Mouse (Mus musculus) embryonic facial prominence, embryonic 11.5 days (tissue): ENCODE results near the gene Tpm1. TPM values are rescaled to one million over a fixed set of nuclear protein-coding genes. Genes with fewer than 3 reads are reported as not detected.

Experiments used
- ATAC-seq: fragments of 200-750 bp; cut with Nextera tagmentation; replicated peaks from 2 replicates; pipeline ENCODE4 v1.8.0; 2017; ENCODE audit warnings: low read depth; ENCODE audit not compliant: insufficient number of reproducible peaks, low FRiP score, low TSS enrichment
- DNase-seq: peaks from one replicate; pipeline ENCODE4 v3.0.0-alpha.2; 2015; ENCODE audit warnings: low spot score
- H3K27ac ChIP-seq: fragments of 300-500 bp; sonication (generic); replicated peaks from 2 replicates; pipeline ENCODE4 v1.5.1; 2014; ENCODE audit warnings: mild to moderate bottlenecking, low read depth, low read length, control low read depth
- H3K27me3 ChIP-seq: fragments of 300-500 bp; sonication (generic); 2 replicates; pipeline ENCODE4 v1.6.1; 2014; ENCODE audit warnings: mild to moderate bottlenecking, low read length, moderate library complexity, mixed read lengths; ENCODE audit not compliant: control insufficient read depth, insufficient read depth
- H3K36me3 ChIP-seq: fragments of 300-500 bp; sonication (generic); replicated peaks from 2 replicates; pipeline ENCODE4 v1.6.1; 2014; ENCODE audit warnings: low read depth, mild to moderate bottlenecking, low read length, moderate library complexity, mixed read lengths; ENCODE audit not compliant: control insufficient read depth, insufficient read depth
- H3K4me1 ChIP-seq: fragments of 300-500 bp; sonication (generic); 2 replicates; pipeline ENCODE4 v1.6.1; 2014; ENCODE audit warnings: low read length, mixed read lengths; ENCODE audit not compliant: control insufficient read depth, insufficient read depth
- H3K4me2 ChIP-seq: fragments of 300-500 bp; sonication (generic); 2 replicates; pipeline ENCODE4 v1.6.1; 2014; ENCODE audit warnings: low read depth, mild to moderate bottlenecking, control low read depth, low read length, moderate library complexity
- H3K4me3 ChIP-seq: fragments of 300-500 bp; sonication (generic); 2 replicates; pipeline ENCODE4 v1.5.1; 2014; ENCODE audit warnings: low read depth, low read length, control low read depth
- H3K9ac ChIP-seq: fragments of 300-500 bp; sonication (generic); replicated peaks from 2 replicates; pipeline ENCODE4 v1.6.1; 2014; ENCODE audit warnings: mild to moderate bottlenecking, control low read depth, low read length
- H3K9me3 ChIP-seq: fragments of 300-500 bp; sonication (generic); replicated peaks from 2 replicates; pipeline ENCODE4 v1.6.1; 2016; ENCODE audit warnings: mild to moderate bottlenecking, low read length, inconsistent platforms, mixed read lengths; ENCODE audit not compliant: control insufficient read depth
- WGBS: fragments of 180-500 bp; shearing (Covaris S2); extraction: QIAGEN DNeasy Blood & Tissue Kit; methylation state at CpG from one replicate; pipeline ENCODE4 v1.1.7; 2014; 5-methylcytosine and 5-hydroxymethylcytosine counted together
- polyA plus RNA-seq: library from polyadenylated mRNA; unstranded; fragments of >200 nt; fragmentation: Nextera tagmentation; extraction: Ambion mirVana; gene quantifications from 2 replicates; pipeline ENCODE4 v1.2.1, GENCODE M21; 2014

Gene Tpm1
- polyA plus RNA-seq, 1 experiment from 2014 or later: 596 TPM

- no peak overlapping the region for H3K9ac ChIP-seq
- H3K4me3 ChIP-seq: no peak overlapping the region
These were observed 9.3 kb downstream of the Tpm1 start for GRCm38 (mm10) chr9:67039867-67040266.

DNA sequence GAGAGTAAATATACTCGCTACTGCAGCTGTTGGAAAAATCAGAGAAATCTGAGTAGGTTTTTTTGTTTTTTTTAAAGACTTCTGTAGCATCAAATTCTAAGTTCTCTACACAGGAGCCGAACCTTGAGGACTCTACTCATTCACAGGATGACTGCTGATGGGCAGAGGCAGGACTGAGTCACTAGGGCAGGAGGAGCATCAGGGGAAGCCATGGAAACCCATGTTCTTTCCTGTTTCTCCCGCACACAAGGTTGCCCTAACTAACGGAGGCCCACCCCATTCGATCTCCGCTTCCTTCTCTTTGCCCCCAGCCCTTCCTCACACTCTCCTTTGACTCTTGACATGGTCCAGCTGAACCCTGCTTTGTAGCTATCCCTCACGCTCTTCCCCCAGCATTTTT, 10.5 kb downstream of the Tpm1 start:
- Histone ChIP-seq H3K36me3 (peaks cover 24% of the 10 kb centered on the region), H3K9ac (no peak overlapping the region), H3K27ac (no peak overlapping the region), H3K27me3 (no peaks in the 10 kb centered on the region), H3K4me2 (no peak overlapping the region), H3K4me3 (no peak overlapping the region), H3K9me3 (peaks cover 6% of the 10 kb centered on the region), H3K4me1 (peaks cover 2% of the 10 kb centered on the region; the same call in 1 of the 2 replicates)
- WGBS: 91% methylated on average over 7 of the region's 7 CpGs
- DNase-seq (no peak), ATAC-seq (no peak)

More at GRCm38 (mm10) chr9:67039867-67040266, 9.3 kb downstream of the Tpm1 start:
- Histone ChIP-seq H3K36me3 (peaks cover 12% of the 10 kb centered on the region), H3K27me3 (no peaks in the 10 kb centered on the region), H3K4me2 (no peak overlapping the region), H3K9me3 (peaks cover 5% of the 10 kb centered on the region), H3K27ac (no peak overlapping the region), H3K4me1 (peaks cover 2% of the 10 kb centered on the region; the same call in 1 of the 2 replicates)
- DNase-seq (no peak), ATAC-seq (no peak)
- 75% methylated on average over 10 of the region's 10 CpGs for WGBS

- H3K27me3 ChIP-seq: no peaks in the 10 kb centered on the region
- ATAC-seq: no peak
- 86% methylated on average over 4 of the region's 4 CpGs for WGBS
- no peak overlapping the region for H3K9ac ChIP-seq
- H3K4me3 ChIP-seq: no peak overlapping the region
- no peak overlapping the region for H3K4me2 ChIP-seq
- DNase-seq: no peak
- peaks cover 29% of the 10 kb centered on the region for H3K36me3 ChIP-seq
- no peak overlapping the region for H3K27ac ChIP-seq
- H3K9me3 ChIP-seq: peaks cover 6% of the 10 kb centered on the region
- H3K4me1 ChIP-seq: peaks cover 2% of the 10 kb centered on the region; the same call in 1 of the 2 replicates
These were observed 11.5 kb downstream of the Tpm1 start for GRCm38 (mm10) chr9:67037666-67038065.

- Histone ChIP-seq H3K4me1 (peaks cover 2% of the 10 kb centered on the region; the same call in 1 of the 2 replicates), H3K9me3 (peaks cover 6% of the 10 kb centered on the region), H3K36me3 (peaks cover 29% of the 10 kb centered on the region), H3K4me2 (no peak overlapping the region), H3K9ac (no peak overlapping the region), H3K27ac (no peak overlapping the region), H3K27me3 (no peaks in the 10 kb centered on the region), H3K4me3 (no peak overlapping the region)
- 66% methylated on average over 2 of the region's 2 CpGs for WGBS
- no peak for ATAC-seq
- DNase-seq: peak; percentile 50
These were observed 12.6 kb downstream of the Tpm1 start for GRCm38 (mm10) chr9:67036527-67037118.

- no peak overlapping the region for H3K27ac ChIP-seq
- H3K36me3 ChIP-seq: peaks cover 29% of the 10 kb centered on the region
- H3K27me3 ChIP-seq: no peaks in the 10 kb centered on the region
- DNase-seq (no peak), ATAC-seq (no peak)
- no peak overlapping the region for H3K4me3 ChIP-seq
- WGBS: 87% methylated on average over 12 of the region's 12 CpGs
- no peak overlapping the region for H3K9ac ChIP-seq
- peaks cover 6% of the 10 kb centered on the region for H3K9me3 ChIP-seq
- H3K4me1 ChIP-seq: no peaks in the 10 kb centered on the region
- no peak overlapping the region for H3K4me2 ChIP-seq
These were observed 13.2 kb downstream of the Tpm1 start for GRCm38 (mm10) chr9:67035957-67036451.

DNA sequence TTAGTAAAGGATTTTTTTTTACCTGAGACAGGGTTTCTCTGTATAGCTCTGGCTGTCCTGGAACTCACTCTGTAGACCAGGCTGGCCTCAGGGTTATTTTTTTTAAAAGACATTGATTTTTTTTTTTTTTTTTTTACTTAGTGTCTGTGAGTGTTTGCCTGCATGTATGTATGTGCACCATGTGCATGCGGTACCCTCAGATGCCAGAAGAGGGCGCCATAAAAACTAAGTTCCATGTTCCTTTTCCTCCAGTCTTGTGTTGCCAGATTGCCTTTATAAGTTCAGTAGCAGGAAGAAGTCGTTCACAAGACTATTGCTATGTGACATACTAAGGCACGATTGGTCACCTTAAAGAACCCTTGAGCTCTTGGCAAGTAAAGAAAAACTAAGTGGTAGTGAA, 14.5 kb downstream of the Tpm1 start:
- 85% methylated on average over 4 of the region's 4 CpGs for WGBS
- Histone ChIP-seq H3K4me1 (no peaks in the 10 kb centered on the region), H3K27me3 (no peaks in the 10 kb centered on the region), H3K9ac (no peak overlapping the region), H3K9me3 (peaks cover 6% of the 10 kb centered on the region), H3K4me2 (no peak overlapping the region), H3K36me3 (peaks cover 29% of the 10 kb centered on the region), H3K4me3 (no peak overlapping the region), H3K27ac (no peak overlapping the region)
- DNase-seq (no peak), ATAC-seq (no peak)

DNA sequence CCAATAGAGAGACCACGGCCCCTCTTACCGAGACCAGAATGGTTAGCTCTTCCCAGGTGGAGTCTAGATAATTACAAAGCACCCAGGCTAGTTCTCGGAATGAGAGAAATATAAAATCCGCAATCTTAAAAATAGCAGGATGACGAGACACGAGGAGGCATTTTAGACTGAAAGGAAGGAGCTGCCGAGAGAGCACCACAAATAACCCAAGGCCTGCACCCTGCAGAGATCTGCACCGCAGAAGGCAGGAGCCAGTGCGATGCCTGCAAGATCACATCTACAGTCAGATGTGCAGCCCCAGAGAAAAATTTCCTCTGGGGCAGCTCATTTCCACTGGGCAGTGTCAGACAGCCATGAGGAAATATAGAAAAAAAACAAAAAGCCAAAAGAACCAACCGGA, 16.2 kb downstream of the Tpm1 start:
- ATAC-seq (no peak), DNase-seq (no peak)
- no peak overlapping the region for H3K27ac ChIP-seq
- no peaks in the 10 kb centered on the region for H3K27me3 ChIP-seq
- no peak overlapping the region for H3K9ac ChIP-seq
- H3K4me2 ChIP-seq: no peak overlapping the region
- H3K4me1 ChIP-seq: no peaks in the 10 kb centered on the region
- WGBS: 92% methylated on average over 10 of the region's 10 CpGs
- H3K9me3 ChIP-seq: peaks cover 6% of the 10 kb centered on the region
- H3K36me3 ChIP-seq: peaks cover 29% of the 10 kb centered on the region
- H3K4me3 ChIP-seq: no peak overlapping the region

- Histone ChIP-seq H3K9ac (no peak overlapping the region), H3K27ac (no peak overlapping the region), H3K27me3 (no peaks in the 10 kb centered on the region), H3K36me3 (peaks cover 29% of the 10 kb centered on the region), H3K4me1 (no peaks in the 10 kb centered on the region), H3K4me2 (no peak overlapping the region), H3K4me3 (no peak overlapping the region), H3K9me3 (peaks cover 6% of the 10 kb centered on the region)
- WGBS: 93% methylated on average over 15 of the region's 15 CpGs
- ATAC-seq (no peak), DNase-seq (no peak)
These were observed 16.6 kb downstream of the Tpm1 start for GRCm38 (mm10) chr9:67032611-67033010.
